Mouse (Mus musculus) olfactory bulb, adult 2 months (tissue): ENCODE results near the gene Nmnat2. TPM values are rescaled to one million over a fixed set of nuclear protein-coding genes. Genes with fewer than 3 reads are reported as not detected.

ENCODE experiments used
- H3K27ac ChIP-seq: fragments of 200-500 bp; 2 replicates; pipeline ENCODE4 v1.5.1; 2012; ENCODE audit warnings: low read depth, low read length; ENCODE audit not compliant: insufficient read depth
- H3K4me1 ChIP-seq: fragments of 200-500 bp; 2 replicates; pipeline ENCODE4 v1.6.1; 2012; ENCODE audit warnings: low read length; ENCODE audit not compliant: control insufficient read depth, insufficient read depth
- H3K4me3 ChIP-seq: fragments of 200-500 bp; 2 replicates; pipeline ENCODE4 v1.5.1; 2012; ENCODE audit warnings: mild to moderate bottlenecking, low read depth, low read length, moderate library complexity; ENCODE audit not compliant: insufficient read depth
- CTCF ChIP-seq: fragments of 200-500 bp; IDR thresholded peaks from 2 replicates; pipeline ENCODE4 v1.5.1; 2012; ENCODE audit warnings: low read depth, mild to moderate bottlenecking, low read length, moderate library complexity; ENCODE audit not compliant: insufficient read depth
- POLR2A ChIP-seq: fragments of 200-500 bp; IDR thresholded peaks from 2 replicates; pipeline ENCODE4 v1.6.1; 2012; ENCODE audit warnings: mild to moderate bottlenecking, low read depth, low read length, moderate library complexity; ENCODE audit not compliant: insufficient read depth
- WGBS: fragments of 180-500 bp; shearing (Covaris S2); methylation state at CpG from one replicate; pipeline ENCODE4 v1.1.7; 2018; 5-methylcytosine and 5-hydroxymethylcytosine counted together
- polyA plus RNA-seq: library from polyadenylated mRNA; stranded (reverse); fragments of >200 nt; gene quantifications from 2 replicates; pipeline ENCODE4 v1.2.4, GENCODE M21; 2012; ENCODE audit warnings: low replicate concordance; ENCODE audit not compliant: missing spikeins, insufficient read depth, insufficient read length

Gene Nmnat2
- polyA plus RNA-seq, 1 experiment = not detected

GRCm38 (mm10) chr1:153031345-153031744 lies 76.6 kb downstream of the Nmnat2 start:
- Histone ChIP-seq H3K27ac (no peak overlapping the region), H3K4me3 (no peak overlapping the region), H3K4me1 (peaks cover 8% of the 10 kb centered on the region)
- 86% methylated on average over 6 of the region's 6 CpGs for WGBS
- TF ChIP-seq CTCF = no peak
- TF ChIP-seq POLR2A = no peak

GRCm38 (mm10) chr1:153031954-153032353 lies 77.2 kb downstream of the Nmnat2 start:
- no peak for TF ChIP-seq CTCF
- TF ChIP-seq POLR2A = no peak
- WGBS = 93% methylated on average over 12 of the region's 12 CpGs
- no peak overlapping the region for H3K4me3 ChIP-seq

GRCm38 (mm10) chr1:153033145-153033908 lies 78.5 kb downstream of the Nmnat2 start:
- no peak for TF ChIP-seq CTCF
- TF ChIP-seq POLR2A = no peak
- Histone ChIP-seq H3K4me3 (no peak overlapping the region), H3K27ac (no peak overlapping the region), H3K4me1 (peaks cover 11% of the 10 kb centered on the region)
- WGBS = 84% methylated on average over 5 of the region's 5 CpGs

More at GRCm38 (mm10) chr1:153031954-153032353, 77.2 kb downstream of the Nmnat2 start:
- H3K27ac ChIP-seq = no peak overlapping the region
- H3K4me1 ChIP-seq = peaks cover 8% of the 10 kb centered on the region

GRCm38 (mm10) chr1:153034064-153034463 lies 79.3 kb downstream of the Nmnat2 start:
- no peak overlapping the region for H3K4me3 ChIP-seq
- peaks cover 11% of the 10 kb centered on the region for H3K4me1 ChIP-seq
- H3K27ac ChIP-seq = no peak overlapping the region
- TF ChIP-seq POLR2A (no peak), CTCF (no peak)
- 85% methylated on average over 7 of the region's 7 CpGs for WGBS

- 31% methylated on average over 6 of the region's 6 CpGs for WGBS
- Histone ChIP-seq H3K27ac (no peak overlapping the region), H3K4me3 (no peak overlapping the region), H3K4me1 (peaks cover 16% of the 10 kb centered on the region)
- TF ChIP-seq POLR2A = no peak
- TF ChIP-seq CTCF = peak; percentile 23; the same call in 1 of the 2 replicates
Observed at GRCm38 (mm10) chr1:153035328-153035944, 80.6 kb downstream of the Nmnat2 start.

GRCm38 (mm10) chr1:153037353-153038345 lies 82.9 kb downstream of the Nmnat2 start:
- H3K27ac ChIP-seq = no peak overlapping the region
- no peak for TF ChIP-seq POLR2A
- TF ChIP-seq CTCF = no peak
- peaks cover 21% of the 10 kb centered on the region for H3K4me1 ChIP-seq
- H3K4me3 ChIP-seq = no peak overlapping the region
- 56% methylated on average over 10 of the region's 10 CpGs for WGBS

GRCm38 (mm10) chr1:153040091-153040490 lies 85.3 kb downstream of the Nmnat2 start:
- Histone ChIP-seq H3K4me1 (peaks cover 19% of the 10 kb centered on the region), H3K4me3 (no peak overlapping the region), H3K27ac (peak overlapping the region; percentile 50)
- WGBS = 64% methylated on average over 3 of the region's 3 CpGs
- TF ChIP-seq CTCF = no peak

- TF ChIP-seq CTCF (no peak), POLR2A (no peak)
- WGBS = 86% methylated on average over 2 of the region's 2 CpGs
Observed at GRCm38 (mm10) chr1:153041046-153041445, 86.3 kb downstream of the Nmnat2 start.

GRCm38 (mm10) chr1:153042318-153042717 lies 87.5 kb downstream of the Nmnat2 start:
- no peak overlapping the region for H3K4me3 ChIP-seq
- TF ChIP-seq CTCF = no peak
- TF ChIP-seq POLR2A = no peak
- H3K4me1 ChIP-seq = peaks cover 14% of the 10 kb centered on the region
- no peak overlapping the region for H3K27ac ChIP-seq
- WGBS = 95% methylated on average over 2 of the region's 2 CpGs

More at GRCm38 (mm10) chr1:153041046-153041445, 86.3 kb downstream of the Nmnat2 start:
- Histone ChIP-seq H3K27ac (no peak overlapping the region), H3K4me1 (peaks cover 14% of the 10 kb centered on the region), H3K4me3 (no peak overlapping the region)
